Mouse (Mus musculus) cerebellum, adult 2 months (tissue): ENCODE data around the gene Slc9a3.

Experiments used
- CTCF ChIP-seq: fragments of 200-500 bp; IDR thresholded peaks from 2 replicates; pipeline ENCODE4 v1.5.1; 2011; ENCODE audit warnings: low read depth, mild to moderate bottlenecking, control low read depth, low read length, moderate library complexity, borderline replicate concordance; ENCODE audit not compliant: insufficient read depth
- POLR2A ChIP-seq: fragments of 200-500 bp; IDR thresholded peaks from 2 replicates; pipeline ENCODE4 v1.6.1; 2011; ENCODE audit warnings: low read length, control low read depth, borderline replicate concordance; ENCODE audit not compliant: insufficient read depth

DNA sequence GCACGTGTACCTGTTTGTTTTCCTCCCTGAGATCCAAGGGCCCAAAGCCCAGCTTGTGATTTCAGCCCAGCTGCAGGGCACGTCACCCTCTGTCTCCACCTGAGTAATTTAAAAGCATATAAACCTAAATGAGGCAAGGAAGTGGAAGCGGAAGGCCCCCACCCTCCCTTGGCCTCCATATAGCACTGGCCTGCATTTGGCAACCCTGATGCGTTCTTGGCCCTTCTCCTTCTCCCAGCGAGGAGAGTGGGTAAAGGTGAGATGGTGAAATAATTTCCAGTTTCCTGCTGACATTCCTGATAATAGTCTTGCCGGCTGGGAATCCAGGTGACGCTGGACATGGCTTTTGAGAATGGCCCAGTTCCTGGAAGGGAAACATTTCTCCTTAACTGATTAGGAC lies 16.8 kb upstream of the Slc9a3 start:
- TF ChIP-seq CTCF (no peak), POLR2A (no peak)
